Mouse (Mus musculus) heart, postnatal 0 days (tissue): ENCODE measurements around the gene Cd244a. TPM values are rescaled to one million over a fixed set of nuclear protein-coding genes. Genes with fewer than 3 reads are reported as not detected.

Experiments used
- ATAC-seq: fragments of 200-750 bp; cut with Nextera tagmentation; 2 replicates; pipeline ENCODE4 v1.8.0; 2017; ENCODE audit warnings: low read depth, moderate number of reproducible peaks, moderate library complexity; ENCODE audit not compliant: insufficient read depth
- DNase-seq: peaks from one replicate; pipeline ENCODE4 v3.0.0-alpha.2; 2016; ENCODE audit warnings: low spot score
- H3K27ac ChIP-seq: fragments of 300-500 bp; sonication (generic); 2 replicates; pipeline ENCODE4 v1.5.1; 2014; ENCODE audit warnings: low read depth, mild to moderate bottlenecking
- H3K27me3 ChIP-seq: fragments of 300-500 bp; sonication (generic); 2 replicates; pipeline ENCODE4 v1.6.1; 2014; ENCODE audit warnings: low read length, mixed read lengths; ENCODE audit not compliant: control insufficient read depth, insufficient read depth
- H3K36me3 ChIP-seq: fragments of 300-500 bp; sonication (generic); replicated peaks from 2 replicates; pipeline ENCODE4 v1.6.1; 2014; ENCODE audit warnings: low read length, mixed read lengths; ENCODE audit not compliant: control insufficient read depth, insufficient read depth
- H3K4me1 ChIP-seq: fragments of 300-500 bp; sonication (generic); 2 replicates; pipeline ENCODE4 v1.6.1; 2014; ENCODE audit warnings: antibody characterized with exemption; ENCODE audit not compliant: control insufficient read depth, insufficient read depth
- H3K4me2 ChIP-seq: fragments of 300-500 bp; sonication (generic); 2 replicates; pipeline ENCODE4 v1.6.1; 2014; ENCODE audit warnings: low read depth, mild to moderate bottlenecking, low read length, moderate library complexity
- H3K4me3 ChIP-seq: fragments of 300-500 bp; sonication (generic); 2 replicates; pipeline ENCODE4 v1.5.1; 2014; ENCODE audit warnings: low read depth, low read length
- H3K9ac ChIP-seq: fragments of 300-500 bp; sonication (generic); replicated peaks from 2 replicates; pipeline ENCODE4 v1.6.1; 2014; ENCODE audit warnings: low read depth, low read length, mixed read lengths
- H3K9me3 ChIP-seq: fragments of 300-500 bp; sonication (generic); replicated peaks from 2 replicates; pipeline ENCODE4 v1.6.1; 2016; ENCODE audit warnings: low read length; ENCODE audit not compliant: control insufficient read depth
- CTCF ChIP-seq: IDR thresholded peaks from 2 replicates; pipeline ENCODE4 v1.5.1; 2016; ENCODE audit warnings: antibody characterized with exemption, control low read depth, low read depth
- EP300 ChIP-seq: IDR thresholded peaks from 2 replicates; pipeline ENCODE4 v1.6.1; 2016; ENCODE audit warnings: antibody characterized with exemption, low read depth
- WGBS: fragments of 180-500 bp; shearing (Covaris S2); extraction: QIAGEN DNeasy Blood & Tissue Kit; methylation state at CpG from one replicate; pipeline ENCODE4 v1.1.7; 2014; 5-methylcytosine and 5-hydroxymethylcytosine counted together
- polyA plus RNA-seq: library from polyadenylated mRNA; unstranded; fragments of >200 nt; fragmentation: Nextera tagmentation; extraction: Ambion mirVana; gene quantifications from 2 replicates; pipeline ENCODE4 v1.2.1, GENCODE M21; 2015
- total RNA-seq: library from RNA; depleted of rRNA; stranded (reverse); fragments of >200 nt; gene quantifications from 2 replicates; pipeline ENCODE4 v1.2.3, GENCODE M21; 2014; ENCODE audit warnings: low replicate concordance

The Cd244a gene
- total and polyA plus RNA-seq, 2 experiments from 2014 or later, result 0.16 to 4.0 TPM

- WGBS, result 48% methylated on average over 1 of the region's 1 CpGs
- no peak for DNase-seq
- Histone ChIP-seq H3K27ac (no peak overlapping the region), H3K4me2 (no peak overlapping the region), H3K36me3 (no peaks in the 10 kb centered on the region), H3K9ac (no peak overlapping the region), H3K4me3 (no peak overlapping the region), H3K27me3 (no peaks in the 10 kb centered on the region), H3K4me1 (no peaks in the 10 kb centered on the region), H3K9me3 (no peaks in the 10 kb centered on the region)
- no peak for TF ChIP-seq EP300
- peak; percentile 14; the same call in 1 of the 2 replicates for TF ChIP-seq CTCF
- ATAC-seq, result no peak
Observed at GRCm38 (mm10) chr1:171610781-171611180, 51.8 kb downstream of the Cd244a start.

- no peak for DNase-seq
Observed at GRCm38 (mm10) chr1:171613962-171614361, 55.0 kb downstream of the Cd244a start.

GRCm38 (mm10) chr1:171616881-171617515 lies 58.0 kb downstream of the Cd244a start:
- WGBS, result 62% methylated on average over 11 of the region's 11 CpGs
- H3K27me3 ChIP-seq, result no peaks in the 10 kb centered on the region
- no peaks in the 10 kb centered on the region for H3K4me1 ChIP-seq
- H3K27ac ChIP-seq, result no peak overlapping the region
- H3K9me3 ChIP-seq, result no peaks in the 10 kb centered on the region
- H3K4me3 ChIP-seq, result no peak overlapping the region
- ATAC-seq (no peak), DNase-seq (no peak)
- no peak overlapping the region for H3K9ac ChIP-seq
- no peak overlapping the region for H3K4me2 ChIP-seq
- TF ChIP-seq CTCF, result no peak
- TF ChIP-seq EP300, result no peak
- no peaks in the 10 kb centered on the region for H3K36me3 ChIP-seq

More at GRCm38 (mm10) chr1:171613962-171614361, 55.0 kb downstream of the Cd244a start:
- Histone ChIP-seq H3K4me1 (no peaks in the 10 kb centered on the region), H3K9ac (no peak overlapping the region), H3K27me3 (no peaks in the 10 kb centered on the region), H3K4me2 (no peak overlapping the region), H3K4me3 (no peak overlapping the region), H3K36me3 (no peaks in the 10 kb centered on the region), H3K27ac (no peak overlapping the region), H3K9me3 (no peaks in the 10 kb centered on the region)
- TF ChIP-seq CTCF (peak; percentile 46), EP300 (no peak)
- 21% methylated on average over 2 of the region's 2 CpGs for WGBS
- no peak for ATAC-seq

GRCm38 (mm10) chr1:171619001-171619400 lies 60.0 kb downstream of the Cd244a start:
- no peaks in the 10 kb centered on the region for H3K27me3 ChIP-seq
- WGBS, result 63% methylated on average over 8 of the region's 8 CpGs

GRCm38 (mm10) chr1:171619645-171620044 lies 60.7 kb downstream of the Cd244a start:
- 68% methylated on average over 3 of the region's 3 CpGs for WGBS
- ATAC-seq (no peak), DNase-seq (no peak)
- no peak overlapping the region for H3K27ac ChIP-seq
- TF ChIP-seq CTCF (no peak), EP300 (no peak)
- H3K36me3 ChIP-seq, result no peaks in the 10 kb centered on the region
- H3K4me1 ChIP-seq, result no peaks in the 10 kb centered on the region
- no peaks in the 10 kb centered on the region for H3K27me3 ChIP-seq
- no peak overlapping the region for H3K4me2 ChIP-seq
- no peak overlapping the region for H3K4me3 ChIP-seq
- H3K9me3 ChIP-seq, result no peaks in the 10 kb centered on the region
- no peak overlapping the region for H3K9ac ChIP-seq

More at GRCm38 (mm10) chr1:171619001-171619400, 60.0 kb downstream of the Cd244a start:
- no peaks in the 10 kb centered on the region for H3K36me3 ChIP-seq
- ATAC-seq, result no peak
- no peak overlapping the region for H3K9ac ChIP-seq
- no peak overlapping the region for H3K4me3 ChIP-seq
- H3K4me2 ChIP-seq, result no peak overlapping the region
- no peak overlapping the region for H3K27ac ChIP-seq
- no peaks in the 10 kb centered on the region for H3K9me3 ChIP-seq
- TF ChIP-seq CTCF, result no peak
- no peak for TF ChIP-seq EP300
- DNase-seq, result no peak
- H3K4me1 ChIP-seq, result no peaks in the 10 kb centered on the region

- Histone ChIP-seq H3K9ac (no peak overlapping the region), H3K27ac (no peak overlapping the region), H3K9me3 (no peaks in the 10 kb centered on the region), H3K4me3 (no peak overlapping the region), H3K4me2 (no peak overlapping the region), H3K36me3 (no peaks in the 10 kb centered on the region), H3K27me3 (no peaks in the 10 kb centered on the region), H3K4me1 (no peaks in the 10 kb centered on the region)
- 90% methylated on average over 6 of the region's 6 CpGs for WGBS
- TF ChIP-seq EP300, result no peak
- no peak for TF ChIP-seq CTCF
- DNase-seq (no peak), ATAC-seq (no peak)
Observed at GRCm38 (mm10) chr1:171620091-171620490, 61.1 kb downstream of the Cd244a start.
